Mouse (Mus musculus) layer of hippocampus, postnatal 25 days (tissue): Measurements from ENCODE around the gene Etv2. TPM values are rescaled to one million over a fixed set of nuclear protein-coding genes. Genes with fewer than 3 reads are reported as not detected.

Experiments used
- DNase-seq, 2 experiments: peaks; one replicate each; pipeline ENCODE4 v3.0.0; 2022; ENCODE audit warnings: mixed read lengths in 2 of 2, low spot score in 1 of 2; ENCODE audit errors: extremely low spot score in 1 of 2
- total RNA-seq, 2 experiments: library from RNA; stranded (reverse); gene quantifications; 2 replicates each; pipeline ENCODE4 v1.2.3; 2021

Gene Etv2
- total RNA-seq = not detected

DNA sequence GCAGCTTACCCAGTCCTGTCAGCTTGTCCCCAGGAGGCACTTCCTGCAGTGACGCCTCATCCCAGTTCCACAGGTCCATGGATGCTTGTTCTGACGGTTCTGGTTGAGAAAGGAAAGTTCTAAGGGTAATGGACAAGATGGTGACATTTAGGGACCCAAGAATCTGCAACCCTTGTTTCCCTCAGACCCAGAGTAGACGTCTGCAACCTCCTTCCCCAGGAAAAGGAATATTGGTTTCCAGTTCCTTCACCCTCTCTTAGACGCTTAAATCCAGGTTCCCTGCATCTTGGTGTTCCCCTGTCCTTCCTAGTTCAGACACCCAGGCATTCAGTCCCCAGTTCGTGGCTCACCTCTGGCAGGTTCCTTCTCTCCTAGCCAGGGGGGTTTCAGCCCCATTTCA, at the start of gene Etv2:
Gene Etv2 (minus strand): TSS at position 101 of the 400 bp plus-strand sequence.
- DNase-seq = no peak

DNA sequence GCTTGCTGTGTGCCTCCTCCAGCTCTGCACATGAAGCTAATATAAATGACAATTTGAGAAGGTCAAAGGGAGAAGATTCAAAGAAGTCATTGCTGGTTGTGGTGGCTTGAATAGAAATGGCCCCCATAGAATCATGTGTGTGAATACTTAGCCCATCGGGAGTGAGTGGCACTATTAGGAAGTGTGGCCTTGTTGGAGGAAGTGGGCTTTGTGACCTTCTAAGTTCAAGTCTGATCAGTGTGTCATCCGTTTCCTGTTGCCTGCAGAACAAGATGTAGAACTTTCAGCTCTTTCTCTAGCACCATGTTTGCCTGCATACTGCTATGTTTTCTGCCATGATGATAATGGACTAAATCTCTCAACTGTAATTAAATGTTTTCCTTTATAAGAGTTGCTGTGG, 47.8 kb upstream of the Etv2 start:
- no peak for DNase-seq

DNA sequence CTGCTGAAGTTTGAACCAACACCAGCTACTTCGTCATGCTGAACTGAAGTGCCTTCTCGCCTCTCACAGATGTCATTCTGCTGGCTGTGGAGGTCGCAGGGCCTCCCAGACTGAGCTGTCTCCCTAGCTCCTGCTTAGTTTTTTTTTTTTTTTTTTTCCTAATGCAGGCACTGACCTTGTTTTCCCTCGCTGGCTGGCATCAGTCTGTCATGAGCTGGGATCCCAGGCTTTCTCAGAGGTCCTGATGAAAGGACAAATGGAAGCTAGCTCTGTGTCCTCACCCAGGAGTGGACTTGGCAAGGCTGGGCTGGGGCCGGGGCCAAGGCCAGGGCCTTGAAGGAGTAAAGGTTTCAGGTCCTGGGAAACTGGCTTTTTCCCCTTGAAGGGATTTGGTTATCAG, 46.2 kb upstream of the Etv2 start:
- no peak for DNase-seq

DNA sequence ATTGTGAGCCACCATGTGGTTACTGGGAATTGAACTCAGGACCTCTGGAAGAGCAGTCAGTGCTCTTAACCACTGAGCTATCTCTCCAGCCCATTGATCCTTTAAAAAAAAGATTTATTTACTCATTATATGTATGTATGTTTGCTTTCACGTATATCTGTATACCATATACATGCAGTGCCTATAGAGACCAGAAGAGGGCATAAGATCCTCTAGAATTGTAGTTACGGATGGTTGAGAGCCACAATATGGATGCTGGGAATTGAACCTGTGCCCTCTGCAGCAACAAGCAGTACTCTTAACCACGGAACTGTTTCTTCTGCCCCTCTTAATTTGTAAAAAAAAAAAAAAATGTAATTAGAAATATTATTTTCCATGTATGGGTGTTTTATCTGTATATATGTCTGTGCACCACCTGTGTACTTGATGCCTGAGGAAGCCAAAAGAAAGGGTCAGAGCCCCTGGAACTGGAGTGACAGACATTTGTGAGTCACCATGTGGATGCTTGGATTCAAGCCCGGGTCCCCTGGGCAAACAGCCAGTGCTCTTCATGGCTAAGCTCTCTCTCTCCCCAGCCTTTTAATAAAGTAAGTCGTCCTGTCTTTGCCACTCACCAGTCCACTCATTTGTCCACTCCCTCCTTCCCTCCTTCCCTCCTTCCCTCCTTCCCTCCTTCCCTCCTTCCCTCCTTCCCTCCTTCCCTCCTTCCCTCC, 42.8 kb upstream of the Etv2 start:
- DNase-seq = peak in 1 of 2 experiments; percentile 19

DNA sequence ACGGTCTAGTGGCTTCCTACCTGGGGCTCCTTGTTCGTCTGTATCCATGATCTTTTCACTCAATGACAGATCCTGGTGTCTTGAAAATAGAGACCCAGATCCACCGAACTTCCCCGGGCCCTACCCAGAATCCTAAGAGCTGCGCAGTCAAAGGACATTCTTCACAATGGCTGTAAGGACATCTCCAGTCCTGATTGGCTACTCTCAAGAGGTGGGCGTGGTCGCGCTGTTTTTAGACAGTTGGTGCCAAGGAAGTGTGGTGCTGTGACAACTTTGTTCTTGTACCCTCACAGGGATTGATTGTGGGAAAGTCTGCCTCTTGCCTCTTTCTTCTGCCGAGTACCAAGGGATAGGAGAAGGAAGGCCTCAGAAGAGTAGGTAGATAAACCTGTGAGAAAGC, 35.8 kb upstream of the Etv2 start, which contains the start of gene Pmis2:
Gene Pmis2 (minus strand): TSS at position 126 of the 400 bp plus-strand sequence.
- DNase-seq = no peak

DNA sequence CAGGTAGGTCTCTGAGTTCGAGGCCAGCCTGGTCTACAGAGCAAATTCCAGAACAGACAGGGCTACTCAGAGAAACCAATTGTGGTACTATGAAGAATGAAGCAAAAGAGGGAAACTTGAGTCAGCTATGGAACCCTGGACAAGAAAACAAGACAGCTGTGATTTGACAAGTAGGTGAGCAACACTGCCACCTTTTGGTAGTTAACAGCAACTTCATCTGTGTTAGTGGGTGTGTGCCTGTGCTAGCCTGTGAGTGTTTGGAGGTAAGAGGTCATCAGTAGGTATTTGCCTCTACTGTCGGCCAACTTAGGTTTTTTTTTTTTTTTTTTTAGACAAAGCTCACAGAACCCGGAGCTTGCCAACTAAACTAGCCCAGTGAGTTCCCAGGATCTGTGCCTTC, 33.6 kb upstream of the Etv2 start:
- no peak for DNase-seq

DNA sequence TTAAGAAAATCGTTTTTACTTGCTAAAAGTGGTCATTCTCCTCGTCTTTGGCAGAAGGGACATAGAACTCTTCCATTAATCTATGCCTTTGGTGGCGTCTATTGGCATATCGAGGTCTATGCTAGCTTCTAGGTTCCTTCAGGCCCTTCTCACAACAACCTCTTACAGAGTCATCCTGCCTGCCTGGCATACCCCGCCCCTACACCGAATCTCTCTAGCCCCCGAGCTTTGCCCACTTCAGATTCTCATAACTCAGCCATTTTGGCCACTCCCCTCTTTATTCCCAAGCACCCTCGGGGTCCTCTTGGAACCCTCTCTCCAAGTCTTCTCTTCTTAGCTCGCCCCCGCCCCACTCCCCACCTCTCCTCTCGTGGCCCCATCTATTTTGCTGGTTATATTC, 29.7 kb upstream of the Etv2 start:
- no peak for DNase-seq

DNA sequence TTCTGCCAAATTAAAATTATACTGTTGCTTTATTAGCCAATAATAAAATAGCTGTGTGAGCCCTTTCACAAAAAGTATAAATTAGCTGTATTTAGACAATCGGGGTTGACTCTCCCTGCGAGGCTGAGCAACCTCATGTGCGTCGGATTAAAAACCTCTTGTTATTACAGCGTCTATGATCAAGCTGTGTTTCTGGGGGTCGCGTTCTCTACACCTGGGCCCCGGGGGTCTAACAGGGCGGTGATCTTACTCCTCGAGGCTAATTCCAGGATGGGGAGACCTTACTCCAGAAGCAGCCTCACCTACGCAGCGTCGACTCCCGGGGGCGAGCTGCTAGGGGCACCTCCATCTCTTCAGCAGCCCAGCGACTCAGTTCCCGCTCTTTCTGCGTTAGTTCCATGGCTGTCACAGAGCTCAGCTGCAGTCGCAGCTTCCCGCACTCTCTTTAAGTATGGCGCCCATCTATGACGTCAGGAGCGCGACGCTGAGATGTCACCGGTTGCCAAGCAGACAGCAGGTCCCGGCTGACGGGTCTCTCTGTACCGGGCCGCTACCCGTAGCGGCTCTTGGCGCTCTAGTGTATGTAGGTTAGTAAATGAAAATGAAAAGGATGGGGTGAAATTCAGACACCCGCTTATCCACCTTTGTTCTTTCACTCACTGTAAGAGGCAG, 29.0 kb upstream of the Etv2 start, which contains the start of gene Haus5:
Gene Haus5 (minus strand): TSS at position 466 of the 672 bp plus-strand sequence.
- peak; percentile 86 to 90 for DNase-seq

DNA sequence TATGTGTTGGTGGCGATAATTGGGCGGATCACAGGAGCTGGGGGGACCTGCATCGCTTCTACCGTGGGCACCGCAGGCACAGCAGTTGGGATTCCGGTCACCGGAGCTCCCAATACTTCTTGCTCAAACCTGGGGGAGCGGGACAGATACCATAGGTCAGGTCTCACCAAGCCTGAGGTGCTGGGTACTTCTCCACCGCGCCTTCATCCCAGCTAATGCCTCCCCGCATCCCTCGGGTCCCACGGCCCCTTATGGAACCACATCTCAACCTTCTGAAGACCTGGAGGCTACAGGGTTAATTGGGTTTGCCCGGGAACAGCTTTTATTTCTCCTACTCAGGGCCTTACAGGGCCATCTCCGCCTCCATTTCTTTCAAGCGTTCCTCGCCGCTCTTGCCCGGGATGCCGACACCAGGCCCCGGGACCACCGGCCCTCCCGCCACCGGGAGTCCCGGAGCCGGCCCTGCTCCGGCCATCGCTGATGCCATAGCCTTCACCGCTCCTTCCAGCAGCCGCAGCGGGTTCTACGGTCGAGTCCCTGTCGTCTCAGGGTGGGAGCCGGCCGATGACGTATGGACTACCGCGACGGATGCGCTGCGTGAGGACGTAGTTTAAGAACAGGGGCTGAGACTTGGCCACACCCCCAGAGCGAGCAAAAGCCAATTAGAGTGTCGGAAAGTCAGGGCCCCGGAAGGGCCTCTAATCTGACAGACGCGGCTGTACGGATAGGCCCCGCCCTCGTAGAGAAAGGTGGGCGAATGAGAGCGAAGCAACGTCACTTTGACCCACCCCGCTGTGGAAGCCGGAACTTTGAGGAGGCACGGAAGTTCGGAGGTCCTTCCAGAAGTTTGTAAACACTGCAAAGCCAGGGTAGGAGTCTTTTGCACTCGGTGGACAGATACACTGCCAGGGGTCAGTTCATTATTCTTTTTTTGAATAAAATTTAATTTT, 14.2 kb upstream of the Etv2 start, which contains the start of gene Rbm42:
Gene Rbm42 (minus strand): TSS at position 727 of the 950 bp plus-strand sequence.
- peak; percentile 95 for DNase-seq

DNA sequence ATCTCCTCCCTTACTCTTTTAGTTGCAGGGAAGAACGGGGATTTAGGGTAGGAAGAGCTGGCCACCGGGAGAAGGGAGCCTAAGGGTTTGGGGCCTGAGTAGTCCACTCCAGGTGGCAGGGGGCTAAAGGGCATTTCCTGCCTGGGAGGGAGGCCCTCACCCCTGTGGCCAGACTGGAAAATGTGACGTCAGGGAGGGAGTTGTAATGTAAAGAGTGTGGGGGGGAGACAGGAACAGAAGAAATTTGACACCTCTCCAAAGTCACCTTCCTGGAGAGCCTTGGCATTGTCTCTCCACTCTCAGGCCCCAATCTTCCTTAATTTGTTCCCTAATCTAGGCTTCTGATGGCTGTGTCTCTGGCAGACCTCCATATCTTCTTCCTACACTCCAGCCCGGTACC, 3.4 kb upstream of the Etv2 start:
- no peak for DNase-seq

DNA sequence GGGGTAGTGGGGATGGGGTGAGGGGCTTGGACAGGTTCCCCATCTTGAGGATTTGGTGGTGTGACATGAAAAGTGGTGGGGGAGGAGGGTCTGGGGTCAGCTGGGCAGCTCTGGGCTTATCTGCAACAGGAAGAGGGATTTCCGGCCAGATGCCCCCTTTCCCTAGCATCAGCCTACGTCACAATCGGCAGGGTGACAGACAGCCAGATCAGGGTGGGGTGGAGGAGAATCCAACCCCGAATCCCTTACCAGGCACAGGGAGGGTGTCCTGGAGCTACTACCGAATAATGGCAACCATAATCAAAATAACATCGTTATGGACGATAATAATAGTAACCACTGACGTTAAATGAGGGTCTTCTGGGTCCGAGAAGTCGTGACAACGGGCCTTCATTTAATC, 743 bp upstream of the Etv2 start:
- DNase-seq = no peak

DNA sequence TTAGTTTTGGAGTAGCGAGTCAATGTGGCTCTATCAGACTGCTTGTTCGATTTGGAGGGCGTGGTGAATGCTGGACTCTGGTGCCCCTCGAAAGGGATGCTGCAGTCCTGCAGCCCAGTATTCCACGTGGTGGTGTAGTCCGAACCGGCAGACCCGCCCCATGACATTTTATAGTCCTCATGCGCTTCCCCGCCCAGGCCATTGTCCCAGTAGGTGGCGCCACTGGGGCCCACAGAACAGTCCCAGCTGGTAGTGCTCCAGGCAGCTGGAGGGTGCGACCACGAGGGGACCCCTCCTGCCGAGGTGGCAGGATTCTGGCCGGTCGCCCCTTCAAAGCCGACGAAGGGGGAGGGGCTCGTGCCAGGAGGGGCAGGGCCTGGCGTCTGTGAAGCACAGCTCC, 1.0 kb downstream of the Etv2 start:
- DNase-seq = peak in 1 of 2 experiments; percentile 43

DNA sequence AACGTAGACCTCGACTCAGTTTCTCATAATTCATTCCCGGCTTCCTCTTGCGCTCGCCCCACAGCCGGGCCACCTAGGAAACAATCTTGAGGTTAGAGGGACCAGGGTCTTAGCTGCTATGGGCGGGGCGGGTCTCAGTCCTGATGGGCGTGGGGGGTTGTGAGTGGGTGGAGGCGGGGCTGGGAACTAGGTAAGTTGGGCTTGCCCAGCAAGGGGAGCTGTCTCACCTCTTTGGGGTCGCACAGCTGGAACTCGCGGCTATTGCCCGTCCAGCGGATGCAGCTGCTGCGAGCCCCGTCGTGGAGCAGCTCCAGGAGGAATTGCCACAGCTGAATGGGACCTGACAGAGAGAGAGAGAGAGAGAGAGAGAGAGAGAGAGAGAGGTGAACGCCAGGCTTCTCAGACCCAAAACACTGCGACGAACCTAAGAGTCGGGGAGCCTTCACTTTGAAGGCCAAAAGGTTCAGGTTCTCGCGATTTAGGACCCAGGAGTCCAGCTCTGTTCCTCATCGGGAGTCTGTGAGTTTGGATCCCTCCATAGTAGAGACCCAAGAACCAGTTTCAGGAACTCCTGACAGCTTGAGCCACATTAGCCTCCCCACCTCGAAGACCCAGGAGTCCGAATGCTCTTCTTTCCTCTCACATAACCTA, 1.8 kb downstream of the Etv2 start:
- no peak for DNase-seq

DNA sequence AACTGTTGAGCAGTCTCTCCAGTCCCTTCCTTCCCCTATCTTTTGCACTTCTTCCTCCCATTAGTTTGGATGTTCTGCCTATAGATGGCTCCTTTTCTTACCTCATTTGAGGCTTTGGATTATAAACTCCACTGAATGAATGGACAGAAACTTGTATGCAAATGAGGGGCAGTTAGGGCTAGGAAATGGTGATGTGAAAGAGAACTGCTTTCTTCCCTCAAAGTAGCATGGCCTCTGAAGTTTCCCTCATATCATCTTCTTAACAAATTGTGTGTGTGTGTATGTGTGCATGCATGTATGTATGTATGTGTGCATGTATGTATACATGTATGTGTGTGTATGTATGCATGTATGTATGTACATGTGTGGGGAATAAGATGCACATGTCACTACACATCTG, 6.6 kb downstream of the Etv2 start:
- no peak for DNase-seq

DNA sequence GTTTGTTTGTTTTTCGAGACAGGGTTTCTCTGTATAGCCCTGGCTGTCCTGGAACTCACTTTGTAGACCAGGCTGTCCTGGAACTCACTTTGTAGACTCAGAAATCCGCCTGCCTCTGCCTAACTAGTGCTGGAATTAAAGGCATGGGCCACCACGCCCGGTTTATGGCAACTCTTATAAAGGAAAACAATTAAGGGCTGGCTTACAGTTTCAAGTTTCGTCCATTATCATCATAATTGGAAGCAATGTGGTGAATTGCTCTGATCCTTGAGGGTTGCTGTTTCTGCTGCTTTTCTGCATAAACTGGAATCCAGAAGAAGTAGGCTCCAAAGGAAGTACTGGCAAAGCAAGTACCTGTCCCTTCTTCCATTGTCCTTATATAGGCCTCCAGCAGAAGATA, 9.0 kb downstream of the Etv2 start:
- no peak for DNase-seq

DNA sequence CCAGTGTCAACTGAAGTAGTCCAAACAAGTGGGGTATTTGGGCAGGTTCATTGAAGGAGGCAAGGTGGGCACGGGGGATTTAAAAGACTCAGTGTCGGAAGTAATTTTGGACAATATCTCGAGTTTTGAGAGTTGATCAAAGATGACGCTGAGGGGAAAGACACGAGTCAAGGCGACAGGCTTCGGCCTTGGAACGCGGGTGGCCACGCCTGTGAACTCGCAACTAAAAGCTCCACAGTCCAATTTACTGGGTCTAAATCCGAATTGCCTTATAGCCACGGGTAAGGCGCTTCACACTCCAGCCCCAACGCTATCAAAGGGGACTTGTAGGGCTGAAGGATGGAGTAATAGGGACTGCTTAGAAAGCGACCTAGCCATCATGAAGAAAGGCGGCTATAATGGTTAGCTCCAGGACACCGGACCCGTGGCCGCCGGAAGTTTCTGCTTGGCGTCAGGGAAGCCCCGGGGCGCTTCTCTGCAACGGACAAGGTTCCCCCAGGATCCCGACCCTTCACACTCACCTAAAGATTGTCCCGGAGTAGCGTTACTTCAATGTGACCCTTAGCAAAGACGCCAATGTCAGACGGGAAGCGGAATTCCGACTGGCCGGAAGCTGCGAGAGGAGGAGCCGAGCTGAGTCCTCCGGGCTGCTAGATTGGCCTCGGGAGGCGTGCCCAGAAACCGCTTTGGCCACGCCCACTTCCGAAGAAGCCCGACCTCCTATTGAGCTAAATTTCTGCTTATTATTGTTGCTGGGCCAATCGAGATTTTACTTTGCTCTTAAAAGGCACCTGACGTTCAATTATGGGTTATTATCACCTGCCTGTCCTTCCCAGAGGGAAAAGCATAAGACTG, 9.9 kb downstream of the Etv2 start, which contains the start of gene Cox6b1:
Gene Cox6b1 (minus strand): TSS at position 622 of the 855 bp plus-strand sequence.
- peak; percentile 55 to 78 for DNase-seq

DNA sequence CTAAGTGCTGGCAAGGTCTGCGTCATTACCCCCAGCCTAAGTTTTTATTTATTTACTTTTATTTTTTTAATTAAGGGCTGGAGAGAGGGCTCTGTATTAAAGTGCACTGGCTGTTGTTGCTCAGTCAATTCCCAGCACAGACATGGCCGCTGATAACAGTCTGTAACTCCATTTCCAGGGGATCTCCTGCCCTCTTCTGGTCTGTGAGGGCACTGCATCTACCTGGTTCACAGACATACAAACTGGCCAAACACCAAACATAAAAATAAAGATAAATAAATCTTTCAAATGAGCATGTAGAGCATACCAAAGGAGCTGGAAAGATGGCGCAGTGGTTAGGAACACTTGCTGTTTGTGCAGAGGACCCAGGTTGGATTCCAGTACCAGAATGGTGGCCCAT, 16.4 kb downstream of the Etv2 start:
- DNase-seq = peak in 1 of 2 experiments; percentile 10

DNA sequence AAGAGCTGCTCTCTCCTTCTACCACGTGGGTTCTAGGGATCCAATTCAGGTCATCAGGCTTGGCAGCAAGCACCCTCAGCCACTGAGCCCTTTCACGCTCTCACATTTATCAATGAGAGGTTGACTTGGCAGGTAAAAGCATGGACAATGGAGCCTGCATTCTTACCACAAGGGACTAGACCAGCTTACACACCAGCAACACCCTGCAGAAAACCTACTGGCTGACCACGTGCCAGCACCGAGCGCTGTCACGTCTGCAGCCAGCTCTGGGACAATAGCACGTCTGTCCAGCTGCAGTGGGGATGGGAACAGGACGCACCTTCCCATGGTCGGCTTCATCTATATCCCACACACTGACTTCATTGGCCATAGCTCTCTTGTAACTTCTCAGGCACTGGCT, 17.0 kb downstream of the Etv2 start:
- DNase-seq = no peak

DNA sequence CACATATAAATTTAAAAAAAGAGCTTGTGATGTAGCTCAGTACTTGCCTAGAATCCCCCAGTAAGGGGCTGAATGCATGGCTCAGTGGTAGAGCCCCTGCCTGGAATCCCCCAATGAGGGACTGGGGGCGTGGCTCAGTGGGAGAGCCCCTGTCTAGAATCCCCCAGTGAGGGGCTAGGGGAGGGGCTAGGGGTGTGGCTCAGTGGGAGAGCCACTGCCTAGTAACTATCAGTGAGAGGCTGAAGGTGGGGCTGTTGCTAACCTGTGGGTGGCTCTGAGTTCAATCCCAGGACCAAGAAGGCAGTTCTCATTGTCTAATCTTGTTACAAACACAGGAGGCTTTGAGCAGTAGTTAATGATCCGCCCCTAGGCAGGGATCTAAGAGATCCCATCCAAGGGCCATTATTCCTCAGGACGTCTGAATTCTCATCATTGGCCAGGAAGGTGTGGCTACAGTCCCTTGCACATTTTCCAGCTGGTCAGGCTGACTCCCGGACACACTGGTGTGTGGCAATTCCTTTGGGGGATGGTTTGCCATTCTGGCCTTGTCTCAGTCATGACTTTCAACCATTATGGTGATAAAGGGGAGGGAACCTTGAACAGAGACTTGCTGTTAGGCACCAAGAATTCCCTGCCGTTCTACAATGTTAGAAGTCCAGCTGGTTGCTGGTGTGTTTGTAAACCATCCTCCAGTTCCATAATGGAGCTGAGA, 20.4 kb downstream of the Etv2 start:
- no peak for DNase-seq
